Mouse (Mus musculus): Measurements from ENCODE around the gene Shc2. TPM values are rescaled to one million over a fixed set of nuclear protein-coding genes. Genes with fewer than 3 reads are reported as not detected.

Shc2 gene
- polyA plus RNA-seq, 1 experiment from 2014 or later: 9.4 TPM

DNA sequence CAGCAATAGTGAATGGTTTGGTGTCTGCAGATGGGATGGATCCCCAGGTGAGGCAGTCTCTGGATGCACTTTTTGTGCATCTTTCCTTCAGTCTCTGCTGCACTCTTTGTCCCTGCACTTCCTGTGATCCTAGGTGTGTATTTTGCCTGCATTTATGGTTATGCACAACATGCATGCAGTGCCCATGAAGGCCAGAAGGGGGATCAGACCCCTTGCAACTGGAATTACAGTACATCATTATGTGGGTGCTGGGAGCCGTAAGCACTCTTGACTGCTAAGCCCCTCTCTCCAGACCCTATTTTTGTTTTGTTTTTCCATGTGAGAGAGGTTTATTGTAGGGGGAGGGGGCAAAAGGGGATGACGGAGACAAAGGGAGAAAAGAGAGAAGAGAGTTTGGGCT lies 22.6 kb upstream of the Shc2 start:
- Histone ChIP-seq H3K9ac (ENCODE audit: low read length) (no peak overlapping the region), H3K4me1 (replicated peaks; ENCODE audit: control insufficient read depth, insufficient read depth, low read length) (no peaks in the 10 kb centered on the region), H3K27ac (ENCODE audit: low read depth, low read length) (no peak overlapping the region), H3K4me3 (ENCODE audit: low read depth, low read length) (no peak overlapping the region), H3K36me3 (ENCODE audit: control insufficient read depth, insufficient read depth, low read length) (no peaks in the 10 kb centered on the region), H3K27me3 (ENCODE audit: control insufficient read depth, insufficient read depth, low read length) (no peaks in the 10 kb centered on the region), H3K9me3 (ENCODE audit: control insufficient read depth, low read length) (no peaks in the 10 kb centered on the region), H3K4me2 (ENCODE audit: low read depth, low read length, severe bottlenecking) (no peak overlapping the region)
- ATAC-seq (replicated peaks; ENCODE audit: low FRiP score) (no peak), DNase-seq (ENCODE audit: low spot score) (no peak)
- whole genome bisulfite sequencing: 75% methylated on average over 2 of the region's 2 CpGs

DNA sequence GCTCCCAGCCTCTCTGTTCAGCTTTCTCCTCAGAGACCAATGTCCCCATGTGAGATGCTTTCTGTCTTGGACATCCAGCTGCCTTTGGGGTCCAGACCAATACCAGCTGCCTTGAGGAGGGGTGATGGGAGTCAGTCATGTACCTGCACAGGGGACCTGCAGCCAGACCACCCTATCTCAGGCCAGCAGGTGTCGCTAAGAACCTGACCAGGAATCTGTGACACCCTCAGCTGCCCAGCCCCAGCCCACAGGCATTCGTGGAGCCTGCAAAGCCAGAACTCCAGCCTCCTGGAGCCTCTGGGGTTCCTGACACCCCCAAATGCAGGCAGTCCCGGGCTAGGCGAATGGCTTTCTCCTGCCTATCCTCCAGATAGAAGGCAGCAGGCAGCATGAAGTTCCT lies 21.1 kb upstream of the Shc2 start:
- no peak overlapping the region for H3K4me2 ChIP-seq (ENCODE audit: low read depth, low read length, severe bottlenecking)

DNA sequence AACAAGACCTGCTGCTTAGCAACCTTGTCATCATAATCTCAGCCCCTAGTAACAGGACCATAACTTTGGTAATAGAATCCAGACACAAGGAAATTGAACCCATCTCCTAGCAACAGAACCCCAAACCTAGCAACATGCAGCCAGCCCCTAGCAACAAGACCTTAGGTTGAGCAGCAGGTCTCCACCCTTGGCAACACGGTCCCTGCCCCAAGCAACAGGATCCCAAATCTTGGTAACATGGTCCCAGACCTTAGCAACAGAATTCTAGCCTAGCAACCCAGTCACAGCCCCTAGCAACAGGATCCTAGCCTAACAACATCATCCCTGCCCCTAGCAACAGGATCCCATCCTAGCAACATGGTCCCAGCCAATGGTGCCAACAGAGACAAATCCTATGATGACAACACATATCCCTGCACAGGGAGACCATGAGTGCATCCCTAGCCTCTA lies 17.3 kb upstream of the Shc2 start:
- Histone ChIP-seq H3K9ac (ENCODE audit: low read length) (no peak overlapping the region), H3K36me3 (ENCODE audit: control insufficient read depth, insufficient read depth, low read length) (no peaks in the 10 kb centered on the region), H3K4me1 (replicated peaks; ENCODE audit: control insufficient read depth, insufficient read depth, low read length) (no peaks in the 10 kb centered on the region), H3K4me2 (ENCODE audit: low read depth, low read length, severe bottlenecking) (no peak overlapping the region), H3K9me3 (ENCODE audit: control insufficient read depth, low read length) (no peaks in the 10 kb centered on the region), H3K4me3 (ENCODE audit: low read depth, low read length) (no peak overlapping the region), H3K27me3 (ENCODE audit: control insufficient read depth, insufficient read depth, low read length) (no peaks in the 10 kb centered on the region), H3K27ac (ENCODE audit: low read depth, low read length) (no peak overlapping the region)
- WGBS: 52% methylated on average over 1 of the region's 1 CpGs
- DNase-seq (ENCODE audit: low spot score) (no peak), ATAC-seq (replicated peaks; ENCODE audit: low FRiP score) (peak; percentile 70)

More for the DNA sequence above, 21.1 kb upstream of the Shc2 start:
- ATAC-seq (replicated peaks; ENCODE audit: low FRiP score) (no peak; the same call in 1 of the 2 replicates), DNase-seq (ENCODE audit: low spot score) (no peak)
- Histone ChIP-seq H3K27me3 (ENCODE audit: control insufficient read depth, insufficient read depth, low read length) (no peaks in the 10 kb centered on the region), H3K4me1 (replicated peaks; ENCODE audit: control insufficient read depth, insufficient read depth, low read length) (no peaks in the 10 kb centered on the region), H3K9me3 (ENCODE audit: control insufficient read depth, low read length) (no peaks in the 10 kb centered on the region), H3K36me3 (ENCODE audit: control insufficient read depth, insufficient read depth, low read length) (no peaks in the 10 kb centered on the region), H3K9ac (ENCODE audit: low read length) (no peak overlapping the region), H3K4me3 (ENCODE audit: low read depth, low read length) (no peak overlapping the region), H3K27ac (ENCODE audit: low read depth, low read length) (no peak overlapping the region)
- WGBS: 31% methylated on average over 4 of the region's 4 CpGs

DNA sequence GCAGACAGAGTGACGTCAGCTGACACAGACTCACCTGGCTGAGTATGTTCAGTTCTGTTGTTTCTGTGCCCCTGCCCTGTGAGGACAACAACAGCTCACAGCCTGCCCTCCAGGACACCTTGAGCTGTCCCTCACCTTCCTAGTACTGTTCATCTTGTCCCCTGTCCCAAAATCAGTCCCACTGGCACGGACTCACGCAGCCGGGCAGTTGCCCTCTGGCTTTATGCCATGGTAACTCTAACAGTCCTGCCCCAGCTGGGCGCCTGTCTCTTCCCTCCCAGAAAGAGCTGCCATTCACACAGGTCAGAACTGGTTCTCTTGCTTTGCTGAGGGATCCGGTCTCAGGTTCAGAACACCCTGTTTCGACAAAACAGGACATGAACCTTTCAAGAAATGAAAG lies 15.1 kb upstream of the Shc2 start:
- Histone ChIP-seq H3K9me3 (ENCODE audit: control insufficient read depth, low read length) (no peaks in the 10 kb centered on the region), H3K27ac (ENCODE audit: low read depth, low read length) (no peak overlapping the region), H3K4me2 (ENCODE audit: low read depth, low read length, severe bottlenecking) (no peak overlapping the region), H3K27me3 (ENCODE audit: control insufficient read depth, insufficient read depth, low read length) (no peaks in the 10 kb centered on the region), H3K9ac (ENCODE audit: low read length) (no peak overlapping the region), H3K4me1 (replicated peaks; ENCODE audit: control insufficient read depth, insufficient read depth, low read length) (no peaks in the 10 kb centered on the region), H3K4me3 (ENCODE audit: low read depth, low read length) (no peak overlapping the region), H3K36me3 (ENCODE audit: control insufficient read depth, insufficient read depth, low read length) (no peaks in the 10 kb centered on the region)
- 83% methylated on average over 7 of the region's 7 CpGs for WGBS
- DNase-seq (ENCODE audit: low spot score) (no peak), ATAC-seq (replicated peaks; ENCODE audit: low FRiP score) (no peak)

DNA sequence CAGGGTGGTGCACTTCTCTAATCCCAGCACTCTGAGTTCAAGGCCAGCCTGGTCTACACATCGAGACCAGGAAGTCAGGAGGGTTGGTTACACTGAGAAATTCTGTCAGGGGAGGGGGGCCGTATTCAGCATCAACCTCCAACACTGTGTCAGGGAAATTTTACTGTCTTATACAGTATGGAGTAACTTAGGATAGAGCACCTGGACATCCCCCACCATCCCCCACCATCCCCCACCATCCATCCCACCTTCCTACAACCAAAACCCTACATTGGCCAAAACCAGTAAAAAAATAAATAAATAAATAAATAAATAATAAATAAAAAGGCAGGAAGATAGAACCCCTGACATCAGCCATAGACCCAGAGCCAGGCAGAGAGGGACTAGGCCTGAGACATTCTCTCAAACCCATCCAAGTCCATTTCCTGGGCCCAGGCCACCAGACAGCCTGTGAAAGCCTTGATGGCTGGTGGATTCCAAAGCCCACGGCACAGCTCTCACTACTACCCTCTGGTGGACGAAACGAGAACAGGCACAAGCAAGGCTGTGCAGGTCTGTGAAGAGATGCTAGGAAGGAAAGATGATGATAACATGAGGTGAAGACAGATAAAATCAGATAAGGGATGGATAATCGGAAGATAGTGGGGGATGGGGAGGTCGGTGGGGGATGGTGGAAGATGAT lies 11.5 kb upstream of the Shc2 start:
- no peaks in the 10 kb centered on the region for H3K36me3 ChIP-seq (ENCODE audit: control insufficient read depth, insufficient read depth, low read length)
- H3K4me3 ChIP-seq (ENCODE audit: low read depth, low read length): no peak overlapping the region
- H3K27me3 ChIP-seq (ENCODE audit: control insufficient read depth, insufficient read depth, low read length): no peaks in the 10 kb centered on the region
- ATAC-seq (replicated peaks; ENCODE audit: low FRiP score) (peak; percentile 75), DNase-seq (ENCODE audit: low spot score) (peak; percentile 87)
- H3K27ac ChIP-seq (ENCODE audit: low read depth, low read length): no peak overlapping the region
- no peaks in the 10 kb centered on the region for H3K4me1 ChIP-seq (replicated peaks; ENCODE audit: control insufficient read depth, insufficient read depth, low read length)
- WGBS: 29% methylated on average over 7 of the region's 7 CpGs
- no peak overlapping the region for H3K9ac ChIP-seq (ENCODE audit: low read length)
- no peaks in the 10 kb centered on the region for H3K9me3 ChIP-seq (ENCODE audit: control insufficient read depth, low read length)
- no peak overlapping the region for H3K4me2 ChIP-seq (ENCODE audit: low read depth, low read length, severe bottlenecking)

DNA sequence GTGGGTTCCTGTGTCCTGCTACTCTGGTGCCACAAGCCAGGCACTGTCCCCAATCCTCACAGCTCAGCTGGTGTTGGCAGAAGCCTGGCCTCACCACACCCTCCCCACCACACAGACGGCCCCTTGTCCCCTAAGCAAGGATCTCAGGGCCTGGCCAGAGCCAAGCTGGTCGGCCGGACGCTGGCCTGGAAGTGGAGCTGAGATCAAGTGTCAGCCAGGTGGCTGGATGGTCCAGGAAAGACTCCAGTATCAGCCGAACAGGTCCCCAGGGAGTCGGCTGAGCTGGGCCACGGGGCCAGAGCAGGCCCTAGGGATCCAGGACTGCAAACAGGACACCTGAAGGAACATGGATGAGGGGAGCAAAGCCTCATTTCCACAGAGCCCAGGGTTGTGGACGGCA lies 8.0 kb upstream of the Shc2 start, which contains the start of gene Odf3l2:
Gene Odf3l2, minus strand, starts transcription at position 28 of the 400 bp plus-strand sequence.
- Histone ChIP-seq H3K36me3 (ENCODE audit: control insufficient read depth, insufficient read depth, low read length) (no peaks in the 10 kb centered on the region), H3K9ac (ENCODE audit: low read length) (no peak within 1 kb of the TSS), H3K4me3 (ENCODE audit: low read depth, low read length) (no peak within 1 kb of the TSS), H3K9me3 (ENCODE audit: control insufficient read depth, low read length) (no peaks in the 10 kb centered on the region), H3K4me1 (replicated peaks; ENCODE audit: control insufficient read depth, insufficient read depth, low read length) (no peaks in the 10 kb centered on the region), H3K27ac (ENCODE audit: low read depth, low read length) (no peak within 1 kb of the TSS), H3K4me2 (ENCODE audit: low read depth, low read length, severe bottlenecking) (no peak within 1 kb of the TSS), H3K27me3 (ENCODE audit: control insufficient read depth, insufficient read depth, low read length) (no peaks in the 10 kb centered on the region)
- DNase-seq (ENCODE audit: low spot score) (no peak), ATAC-seq (replicated peaks; ENCODE audit: low FRiP score) (no peak)
- 78% methylated on average over 8 of the region's 8 CpGs for WGBS

DNA sequence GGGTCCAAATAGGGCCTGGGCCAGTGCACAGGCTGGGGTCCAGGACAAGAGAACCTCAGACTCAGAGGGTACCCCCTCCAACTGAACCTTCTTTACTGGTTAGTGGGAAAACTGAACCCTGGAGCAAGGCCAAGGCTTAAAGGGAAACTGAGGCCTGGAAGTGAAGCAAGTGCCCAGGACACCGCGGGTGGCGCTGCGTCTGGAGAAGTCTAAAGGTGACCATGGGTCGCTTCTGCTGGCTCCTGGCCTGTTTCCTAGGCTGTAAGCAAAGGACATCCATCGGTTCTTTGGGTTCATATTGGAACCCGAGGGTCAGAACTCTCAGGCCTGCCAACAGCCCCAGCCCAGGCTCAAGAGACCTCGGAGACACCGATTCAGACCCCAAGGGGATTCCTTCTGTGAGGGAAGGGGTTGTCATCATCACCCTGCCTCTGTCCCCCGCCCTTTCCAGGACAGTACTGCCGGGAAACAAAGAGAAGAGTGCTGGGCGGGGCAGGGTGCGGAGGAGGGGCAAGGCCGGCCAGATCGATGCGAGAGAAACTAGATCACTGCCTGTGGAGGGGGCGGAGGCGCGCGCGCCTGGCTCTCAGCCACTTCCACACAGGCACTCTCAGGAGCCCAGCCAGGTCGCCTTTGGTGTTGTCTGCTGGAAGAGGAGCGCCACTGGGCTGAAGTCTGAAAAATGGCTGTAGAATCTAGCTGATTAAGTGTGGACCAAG lies 927 bp upstream of the Shc2 start:
- H3K9me3 ChIP-seq (ENCODE audit: control insufficient read depth, low read length): no peaks in the 10 kb centered on the region
- peaks cover 19% of the 10 kb centered on the region for H3K27me3 ChIP-seq (ENCODE audit: control insufficient read depth, insufficient read depth, low read length)
- ATAC-seq (replicated peaks; ENCODE audit: low FRiP score) (no peak), DNase-seq (ENCODE audit: low spot score) (peak; percentile 71)
- no peaks in the 10 kb centered on the region for H3K36me3 ChIP-seq (ENCODE audit: control insufficient read depth, insufficient read depth, low read length)
- WGBS: 3% methylated on average over 23 of the region's 23 CpGs
- H3K4me2 ChIP-seq (ENCODE audit: low read depth, low read length, severe bottlenecking): peak overlapping the region; percentile 90; the same call in 1 of the 2 replicates
- H3K9ac ChIP-seq (ENCODE audit: low read length): no peak overlapping the region
- no peak overlapping the region for H3K4me3 ChIP-seq (ENCODE audit: low read depth, low read length)
- H3K27ac ChIP-seq (ENCODE audit: low read depth, low read length): no peak overlapping the region
- H3K4me1 ChIP-seq (replicated peaks; ENCODE audit: control insufficient read depth, insufficient read depth, low read length): peaks cover 8% of the 10 kb centered on the region; the same call in 1 of the 2 replicates

DNA sequence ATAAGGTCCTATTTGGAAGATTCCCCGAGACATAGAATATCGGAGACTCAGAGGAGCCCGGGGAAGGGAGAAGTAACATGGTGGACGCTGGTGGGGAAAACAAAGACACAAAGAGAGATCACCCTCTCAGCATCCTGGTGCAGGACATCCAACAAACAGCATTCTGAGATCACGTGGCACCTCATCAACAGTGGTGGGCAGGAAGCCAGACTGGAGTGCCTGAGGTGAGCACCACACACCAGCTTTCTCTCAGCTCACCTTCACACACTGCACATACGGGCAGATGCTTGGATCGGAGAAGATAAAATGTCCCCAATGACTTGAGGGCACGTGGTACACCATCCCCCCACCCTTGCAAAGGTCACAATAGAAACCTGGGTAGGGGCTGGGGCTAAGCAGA lies 1.4 kb downstream of the Shc2 start:
- Histone ChIP-seq H3K27ac (ENCODE audit: low read depth, low read length) (no peak overlapping the region), H3K9me3 (ENCODE audit: control insufficient read depth, low read length) (no peaks in the 10 kb centered on the region), H3K36me3 (ENCODE audit: control insufficient read depth, insufficient read depth, low read length) (no peaks in the 10 kb centered on the region), H3K9ac (ENCODE audit: low read length) (no peak overlapping the region), H3K4me1 (replicated peaks; ENCODE audit: control insufficient read depth, insufficient read depth, low read length) (peaks cover 8% of the 10 kb centered on the region; the same call in 1 of the 2 replicates), H3K4me3 (ENCODE audit: low read depth, low read length) (no peak overlapping the region), H3K4me2 (ENCODE audit: low read depth, low read length, severe bottlenecking) (peak overlapping the region; percentile 90; the same call in 1 of the 2 replicates), H3K27me3 (ENCODE audit: control insufficient read depth, insufficient read depth, low read length) (peaks cover 19% of the 10 kb centered on the region)
- 88% methylated on average over 8 of the region's 8 CpGs for WGBS
- no peak for DNase-seq (ENCODE audit: low spot score)
- ATAC-seq (replicated peaks; ENCODE audit: low FRiP score): no peak

Measured in forebrain, embryonic 11.5 days (tissue).